Mouse (Mus musculus): ENCODE results near the gene Pcgf3.

- TF ChIP-seq CTCF (IDR thresholded peaks at IDR 0.05; ENCODE audit: borderline replicate concordance, control insufficient read depth, extremely low read depth, insufficient read depth, low read length, poor library complexity) = no peak
- TF ChIP-seq POLR2A (IDR thresholded peaks at IDR 0.05; ENCODE audit: control insufficient read depth, extremely low read depth, insufficient read depth, low read length, poor library complexity) = no peak
These were observed 24.2 kb downstream of the Pcgf3 start for GRCm38 (mm10) chr5:108485239-108485638.

All from thymus, adult 2 months (tissue).